Mouse (Mus musculus): ENCODE measurements around the gene Pbx1.

Gene Pbx1

GRCm38 (mm10) chr1:168230134-168230533 lies 201.9 kb downstream of the Pbx1 start:
- no peak for DNase-seq (ENCODE audit: low spot score in 2 of 2)

- DNase-seq (ENCODE audit: low spot score in 2 of 2), result no peak
Measured at GRCm38 (mm10) chr1:168228756-168229526, 203.1 kb downstream of the Pbx1 start.

GRCm38 (mm10) chr1:168226150-168226549 lies 205.9 kb downstream of the Pbx1 start:
- DNase-seq (ENCODE audit: low spot score in 2 of 2), result no peak

- DNase-seq (ENCODE audit: low spot score in 2 of 2), result no peak
Measured at GRCm38 (mm10) chr1:168225595-168226127, 206.4 kb downstream of the Pbx1 start.

- no peak for DNase-seq (ENCODE audit: low spot score in 2 of 2)
Measured at GRCm38 (mm10) chr1:168224218-168224617, 207.9 kb downstream of the Pbx1 start.

- DNase-seq (ENCODE audit: low spot score in 2 of 2), result no peak
Measured at GRCm38 (mm10) chr1:168222794-168223193, 209.3 kb downstream of the Pbx1 start.

GRCm38 (mm10) chr1:168221071-168221521 lies 211.0 kb downstream of the Pbx1 start:
- no peak for DNase-seq (ENCODE audit: low spot score in 2 of 2)

- no peak for DNase-seq (ENCODE audit: low spot score in 2 of 2)
Measured at GRCm38 (mm10) chr1:168215896-168216747, 215.9 kb downstream of the Pbx1 start.

GRCm38 (mm10) chr1:168215468-168215867 lies 216.6 kb downstream of the Pbx1 start:
- DNase-seq (ENCODE audit: low spot score in 2 of 2), result no peak

GRCm38 (mm10) chr1:168214040-168214443 lies 218.0 kb downstream of the Pbx1 start:
- peak; percentile 61 to 80 for DNase-seq (ENCODE audit: low spot score in 2 of 2)

GRCm38 (mm10) chr1:168213595-168213994 lies 218.5 kb downstream of the Pbx1 start:
- DNase-seq (ENCODE audit: low spot score in 2 of 2), result no peak

- no peak for DNase-seq (ENCODE audit: low spot score in 2 of 2)
Measured at GRCm38 (mm10) chr1:168210401-168210800, 221.7 kb downstream of the Pbx1 start.

GRCm38 (mm10) chr1:168200570-168201156 lies 231.4 kb downstream of the Pbx1 start:
- DNase-seq (ENCODE audit: low spot score in 2 of 2), result no peak

GRCm38 (mm10) chr1:168198276-168198675 lies 233.8 kb downstream of the Pbx1 start:
- DNase-seq (ENCODE audit: low spot score in 2 of 2), result no peak

GRCm38 (mm10) chr1:168197908-168198258 lies 234.2 kb downstream of the Pbx1 start:
- no peak for DNase-seq (ENCODE audit: low spot score in 2 of 2)

- DNase-seq (ENCODE audit: low spot score in 2 of 2), result no peak
Measured at GRCm38 (mm10) chr1:168197195-168197907, 234.7 kb downstream of the Pbx1 start.

- DNase-seq (ENCODE audit: low spot score in 2 of 2), result no peak
Measured at GRCm38 (mm10) chr1:168193364-168193763, 238.7 kb downstream of the Pbx1 start.

- DNase-seq (ENCODE audit: low spot score in 2 of 2), result no peak
Measured at GRCm38 (mm10) chr1:168182816-168183215, 249.3 kb downstream of the Pbx1 start.

GRCm38 (mm10) chr1:168180622-168181441 lies 251.2 kb downstream of the Pbx1 start:
- peak; percentile 71 to 77 for DNase-seq (ENCODE audit: low spot score in 2 of 2)

- DNase-seq (ENCODE audit: low spot score in 2 of 2), result no peak
Measured at GRCm38 (mm10) chr1:168179691-168180090, 252.4 kb downstream of the Pbx1 start.

- DNase-seq (ENCODE audit: low spot score in 2 of 2), result no peak
Measured at GRCm38 (mm10) chr1:168178611-168179010, 253.5 kb downstream of the Pbx1 start.

Data from urinary bladder, postnatal 4 days (tissue).